Mouse (Mus musculus) mature B cell (primary cell): ENCODE data around the gene Rps21.

Experiments
- in situ Hi-C: fragments of 300-500 bp; cut with MboI; formaldehyde crosslinking; loops from 2 replicates; pipeline ENCODE4 v1.14.3; 2019

Gene Rps21

GRCm38 (mm10) chr2:180229129-180229528, 28.0 kb upstream of the Rps21 start:
- in situ Hi-C loops: no loop called here

GRCm38 (mm10) chr2:180230482-180230881, 26.7 kb upstream of the Rps21 start:
- in situ Hi-C loops: no loop called here

- in situ Hi-C loops: no loop called here
Observed at GRCm38 (mm10) chr2:180233101-180233904, 23.9 kb upstream of the Rps21 start.

- in situ Hi-C loops: no loop called here
Observed at GRCm38 (mm10) chr2:180234353-180234752, 22.8 kb upstream of the Rps21 start.

- in situ Hi-C loops: no loop called here
Observed at GRCm38 (mm10) chr2:180234980-180235379, 22.2 kb upstream of the Rps21 start.

- in situ Hi-C loops: no loop called here
Observed at GRCm38 (mm10) chr2:180235788-180236187, 21.4 kb upstream of the Rps21 start.

GRCm38 (mm10) chr2:180236500-180236899, 20.7 kb upstream of the Rps21 start:
- in situ Hi-C loops: no loop called here

- in situ Hi-C loops: no loop called here
Observed at GRCm38 (mm10) chr2:180236930-180237329, 20.2 kb upstream of the Rps21 start.

GRCm38 (mm10) chr2:180237601-180238345, 19.4 kb upstream of the Rps21 start:
- in situ Hi-C loops: no loop called here

GRCm38 (mm10) chr2:180238591-180238990, 18.6 kb upstream of the Rps21 start:
- in situ Hi-C loops: no loop called here

- in situ Hi-C loops: no loop called here
Observed at GRCm38 (mm10) chr2:180243108-180243507, 14.1 kb upstream of the Rps21 start.

- in situ Hi-C loops: no loop called here
Observed at GRCm38 (mm10) chr2:180247916-180248315, 9.3 kb upstream of the Rps21 start.

- in situ Hi-C loops: no loop called here
Observed at GRCm38 (mm10) chr2:180248947-180249660, 8.1 kb upstream of the Rps21 start.

- in situ Hi-C loops: no loop called here
Observed at GRCm38 (mm10) chr2:180250930-180251611, 6.1 kb upstream of the Rps21 start.

- in situ Hi-C loops: no loop called here
Observed at GRCm38 (mm10) chr2:180251838-180252237, 5.3 kb upstream of the Rps21 start.

GRCm38 (mm10) chr2:180254436-180255209, 2.6 kb upstream of the Rps21 start:
- in situ Hi-C loops: no loop called here

- in situ Hi-C loops: no loop called here
Observed at GRCm38 (mm10) chr2:180255701-180256100, 1.5 kb upstream of the Rps21 start.

GRCm38 (mm10) chr2:180256296-180257000, 729 bp upstream of the Rps21 start:
- in situ Hi-C loops: no loop called here

GRCm38 (mm10) chr2:180257963-180258865, 1.0 kb downstream of the Rps21 start:
- in situ Hi-C loops: no loop called here
